Mouse (Mus musculus) kidney, embryonic 14.5 days (tissue): ENCODE results near the gene Myh4. TPM values are rescaled to one million over a fixed set of nuclear protein-coding genes. Genes with fewer than 3 reads are reported as not detected.

Source experiments
- ATAC-seq: fragments of 200-750 bp; cut with Nextera tagmentation; 2 replicates; pipeline ENCODE4 v1.8.0; 2017; ENCODE audit warnings: moderate number of reproducible peaks, mild to moderate bottlenecking, moderate TSS enrichment, moderate library complexity; ENCODE audit not compliant: low FRiP score, low TSS enrichment
- H3K27ac ChIP-seq: fragments of 300-500 bp; sonication (generic); 2 replicates; pipeline ENCODE4 v1.5.1; 2014; ENCODE audit warnings: low read depth, mild to moderate bottlenecking, low read length, moderate library complexity, mixed read lengths
- H3K27me3 ChIP-seq: fragments of 300-500 bp; sonication (generic); 2 replicates; pipeline ENCODE4 v1.6.1; 2014; ENCODE audit warnings: mild to moderate bottlenecking, low read length; ENCODE audit not compliant: control insufficient read depth, insufficient read depth
- H3K36me3 ChIP-seq: fragments of 300-500 bp; sonication (generic); 2 replicates; pipeline ENCODE4 v1.6.1; 2014; ENCODE audit warnings: low read length, mixed read lengths; ENCODE audit not compliant: control insufficient read depth, insufficient read depth
- H3K4me1 ChIP-seq: fragments of 300-500 bp; sonication (generic); 2 replicates; pipeline ENCODE4 v1.6.1; 2014; ENCODE audit warnings: low read length, mixed read lengths; ENCODE audit not compliant: control insufficient read depth, insufficient read depth
- H3K4me2 ChIP-seq: fragments of 300-500 bp; sonication (generic); replicated peaks from 2 replicates; pipeline ENCODE4 v1.6.1; 2014; ENCODE audit warnings: low read depth, mild to moderate bottlenecking, low read length
- H3K4me3 ChIP-seq: fragments of 300-500 bp; sonication (generic); 2 replicates; pipeline ENCODE4 v1.5.1; 2014; ENCODE audit warnings: mild to moderate bottlenecking, low read length
- H3K9ac ChIP-seq: fragments of 300-500 bp; sonication (generic); 2 replicates; pipeline ENCODE4 v1.6.1; 2014; ENCODE audit warnings: low read depth, mild to moderate bottlenecking, low read length, moderate library complexity
- H3K9me3 ChIP-seq: fragments of 300-500 bp; sonication (generic); 2 replicates; pipeline ENCODE4 v1.6.1; 2016; ENCODE audit warnings: low read length; ENCODE audit not compliant: control insufficient read depth
- WGBS: fragments of 180-500 bp; shearing (Covaris S2); extraction: QIAGEN DNeasy Blood & Tissue Kit; methylation state at CpG from one replicate; pipeline ENCODE4 v1.1.7; 2014; 5-methylcytosine and 5-hydroxymethylcytosine counted together
- polyA plus RNA-seq: library from polyadenylated mRNA; unstranded; fragments of >200 nt; fragmentation: Nextera tagmentation; extraction: Ambion mirVana; gene quantifications from 2 replicates; pipeline ENCODE4 v1.2.1, GENCODE M21; 2014

The Myh4 gene
- not detected in 2 replicates for polyA plus RNA-seq

GRCm38 (mm10) chr11:67237481-67238079 is at the start of gene Myh4:
Gene Myh4 (plus strand): TSS chr11:67238029.
- 70% methylated on average over 5 of the region's 5 CpGs for WGBS
- H3K9me3 ChIP-seq, result no peaks in the 10 kb centered on the region
- no peaks in the 10 kb centered on the region for H3K36me3 ChIP-seq
- no peaks in the 10 kb centered on the region for H3K4me1 ChIP-seq
- no peak within 1 kb of the TSS for H3K9ac ChIP-seq
- H3K4me3 ChIP-seq, result no peak within 1 kb of the TSS
- H3K27ac ChIP-seq, result no peak within 1 kb of the TSS
- H3K27me3 ChIP-seq, result no peaks in the 10 kb centered on the region
- no peak within 1 kb of the TSS for H3K4me2 ChIP-seq
- ATAC-seq, result no peak

GRCm38 (mm10) chr11:67190316-67190715 is 47.5 kb upstream of the Myh4 start:
- Histone ChIP-seq H3K27ac (no peak overlapping the region), H3K36me3 (no peaks in the 10 kb centered on the region), H3K4me1 (no peaks in the 10 kb centered on the region), H3K27me3 (no peaks in the 10 kb centered on the region), H3K9ac (no peak overlapping the region), H3K4me3 (no peak overlapping the region), H3K4me2 (no peak overlapping the region), H3K9me3 (no peaks in the 10 kb centered on the region)
- ATAC-seq, result no peak
- WGBS, result 81% methylated on average over 10 of the region's 10 CpGs

- Histone ChIP-seq H3K4me3 (no peak overlapping the region), H3K4me1 (no peaks in the 10 kb centered on the region), H3K4me2 (no peak overlapping the region), H3K27me3 (no peaks in the 10 kb centered on the region), H3K9ac (no peak overlapping the region), H3K27ac (no peak overlapping the region), H3K36me3 (no peaks in the 10 kb centered on the region), H3K9me3 (no peaks in the 10 kb centered on the region)
- 89% methylated on average over 2 of the region's 2 CpGs for WGBS
- ATAC-seq, result no peak
Observed at GRCm38 (mm10) chr11:67190814-67191213, 47.0 kb upstream of the Myh4 start.

GRCm38 (mm10) chr11:67191496-67191895 is 46.3 kb upstream of the Myh4 start:
- Histone ChIP-seq H3K27me3 (no peaks in the 10 kb centered on the region), H3K27ac (no peak overlapping the region), H3K4me2 (no peak overlapping the region), H3K9me3 (no peaks in the 10 kb centered on the region), H3K4me1 (no peaks in the 10 kb centered on the region), H3K9ac (no peak overlapping the region), H3K36me3 (no peaks in the 10 kb centered on the region), H3K4me3 (no peak overlapping the region)
- ATAC-seq, result no peak
- 90% methylated on average over 14 of the region's 14 CpGs for WGBS

- no peaks in the 10 kb centered on the region for H3K4me1 ChIP-seq
- WGBS, result 59% methylated on average over 1 of the region's 1 CpGs
- no peak overlapping the region for H3K27ac ChIP-seq
- no peak overlapping the region for H3K9ac ChIP-seq
- H3K4me3 ChIP-seq, result no peak overlapping the region
- ATAC-seq, result no peak
- H3K36me3 ChIP-seq, result no peaks in the 10 kb centered on the region
- H3K9me3 ChIP-seq, result no peaks in the 10 kb centered on the region
- no peak overlapping the region for H3K4me2 ChIP-seq
- H3K27me3 ChIP-seq, result no peaks in the 10 kb centered on the region
Observed at GRCm38 (mm10) chr11:67199321-67199720, 38.5 kb upstream of the Myh4 start.

GRCm38 (mm10) chr11:67199752-67200151 is 38.1 kb upstream of the Myh4 start, which contains the start of gene Myh1:
Gene Myh1 (plus strand): TSS chr11:67200052.
- 69% methylated on average over 4 of the region's 4 CpGs for WGBS
- Histone ChIP-seq H3K4me2 (no peak within 1 kb of the TSS), H3K27ac (no peak within 1 kb of the TSS), H3K9me3 (no peaks in the 10 kb centered on the region), H3K9ac (no peak within 1 kb of the TSS), H3K4me3 (no peak within 1 kb of the TSS), H3K4me1 (no peaks in the 10 kb centered on the region), H3K27me3 (no peaks in the 10 kb centered on the region), H3K36me3 (no peaks in the 10 kb centered on the region)
- ATAC-seq, result no peak

- H3K9me3 ChIP-seq, result no peaks in the 10 kb centered on the region
- ATAC-seq, result no peak
- no peak overlapping the region for H3K9ac ChIP-seq
- WGBS, result 78% methylated on average over 3 of the region's 3 CpGs
- H3K27me3 ChIP-seq, result no peaks in the 10 kb centered on the region
- no peaks in the 10 kb centered on the region for H3K4me1 ChIP-seq
- H3K4me3 ChIP-seq, result no peak overlapping the region
- H3K4me2 ChIP-seq, result no peak overlapping the region
- H3K36me3 ChIP-seq, result no peaks in the 10 kb centered on the region
- no peak overlapping the region for H3K27ac ChIP-seq
Observed at GRCm38 (mm10) chr11:67204766-67205165, 33.1 kb upstream of the Myh4 start.

GRCm38 (mm10) chr11:67221803-67222202 is 16.0 kb upstream of the Myh4 start:
- no peak overlapping the region for H3K9ac ChIP-seq
- no peak overlapping the region for H3K27ac ChIP-seq
- no peaks in the 10 kb centered on the region for H3K9me3 ChIP-seq
- H3K27me3 ChIP-seq, result no peaks in the 10 kb centered on the region
- H3K4me3 ChIP-seq, result no peak overlapping the region
- 91% methylated on average over 8 of the region's 8 CpGs for WGBS
- H3K36me3 ChIP-seq, result no peaks in the 10 kb centered on the region
- no peak for ATAC-seq
- H3K4me2 ChIP-seq, result no peak overlapping the region
- no peaks in the 10 kb centered on the region for H3K4me1 ChIP-seq

- Histone ChIP-seq H3K9me3 (no peaks in the 10 kb centered on the region), H3K4me2 (no peak overlapping the region), H3K27me3 (no peaks in the 10 kb centered on the region), H3K9ac (no peak overlapping the region), H3K36me3 (no peaks in the 10 kb centered on the region), H3K27ac (no peak overlapping the region), H3K4me1 (no peaks in the 10 kb centered on the region), H3K4me3 (no peak overlapping the region)
- 78% methylated on average over 3 of the region's 3 CpGs for WGBS
- no peak for ATAC-seq
Observed at GRCm38 (mm10) chr11:67224466-67224865, 13.4 kb upstream of the Myh4 start.
